Mouse (Mus musculus) embryo, embryonic 10 days (tissue): ENCODE measurements around the gene Rab9.

Experiments used
- DNase-seq: peaks from one replicate; pipeline ENCODE4 v3.0.0-alpha.2; 2015; ENCODE audit warnings: low spot score

Gene Rab9

DNA sequence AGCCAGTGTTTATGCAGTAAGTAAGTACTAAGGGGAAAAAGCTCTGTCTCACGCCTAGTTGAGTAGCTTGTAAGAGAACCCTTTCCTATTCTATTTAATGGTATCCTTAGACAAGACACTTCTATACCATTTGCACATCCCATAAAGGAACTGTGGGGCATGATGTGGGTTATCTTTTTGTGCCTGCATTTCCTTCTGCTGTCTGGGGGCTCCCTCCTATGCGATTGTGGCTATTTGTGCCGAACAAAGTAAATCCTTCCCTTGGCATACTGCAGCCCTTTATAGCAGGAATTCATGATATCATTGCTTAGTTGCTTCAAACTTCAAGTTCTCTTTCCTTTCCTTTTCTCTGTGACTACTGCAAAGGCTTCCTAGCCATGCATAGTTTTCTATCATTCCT, 35.1 kb downstream of the Rab9 start:
- DNase-seq = no peak

GRCm38 (mm10) chrX:166440616-166441063, 39.0 kb downstream of the Rab9 start, which contains the start of gene Ofd1:
TSS of gene Ofd1 (minus strand) at chrX:166440704.
- DNase-seq = peak; percentile 94

DNA sequence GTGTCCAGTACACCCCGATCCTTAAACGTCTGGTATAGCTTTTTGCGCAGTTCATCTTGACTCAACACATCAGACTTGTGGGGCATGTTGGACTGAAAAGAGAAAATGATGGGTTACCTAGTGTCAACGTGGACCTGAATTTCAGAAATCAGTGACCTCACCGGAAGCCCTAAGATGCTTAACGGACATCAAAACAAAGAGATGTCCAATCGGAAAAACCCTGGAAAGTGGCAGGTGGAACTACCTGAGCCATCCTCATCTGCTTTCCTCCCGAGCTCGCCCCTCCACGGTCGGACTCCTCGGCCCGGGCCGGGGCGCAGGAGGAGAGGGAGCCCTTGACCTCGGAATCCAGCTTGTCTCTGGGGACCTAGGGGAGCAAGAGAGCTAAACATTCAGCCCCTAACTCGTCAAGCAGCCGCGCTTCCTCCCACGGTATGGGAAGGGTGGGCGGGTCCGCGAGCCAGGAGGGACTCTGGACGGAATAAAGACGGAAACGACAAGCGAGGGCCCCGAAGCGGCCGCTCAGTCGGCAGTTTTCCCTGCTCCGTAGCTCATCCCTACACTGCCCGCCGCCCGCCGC, 39.5 kb downstream of the Rab9 start, which contains the start of gene Trappc2:
Gene Trappc2, plus strand, starts transcription at position 539 of the 580 bp plus-strand sequence.
- DNase-seq = no peak

GRCm38 (mm10) chrX:166434812-166435211, 44.9 kb downstream of the Rab9 start:
- peak; percentile 9 for DNase-seq

DNA sequence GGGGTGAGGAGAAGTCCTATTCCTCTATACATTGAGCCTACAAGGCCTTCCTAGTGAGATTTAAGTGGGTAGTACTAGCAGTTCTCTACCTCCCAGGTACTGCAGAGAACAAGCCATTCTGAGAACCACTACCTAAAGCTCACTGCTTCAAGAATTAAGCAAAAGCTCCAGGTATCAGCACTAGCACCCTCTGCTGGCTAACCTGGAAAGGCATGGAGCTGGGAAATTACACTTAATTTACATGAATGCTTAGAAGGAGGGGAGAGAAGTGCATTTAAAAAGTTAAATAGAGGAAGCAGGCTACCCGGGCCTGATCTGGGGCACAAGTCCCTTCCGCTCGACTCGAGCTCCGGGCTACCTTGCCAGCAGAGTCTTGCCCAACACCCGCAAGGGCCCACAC, 63.5 kb downstream of the Rab9 start:
- DNase-seq = peak; percentile 51

DNA sequence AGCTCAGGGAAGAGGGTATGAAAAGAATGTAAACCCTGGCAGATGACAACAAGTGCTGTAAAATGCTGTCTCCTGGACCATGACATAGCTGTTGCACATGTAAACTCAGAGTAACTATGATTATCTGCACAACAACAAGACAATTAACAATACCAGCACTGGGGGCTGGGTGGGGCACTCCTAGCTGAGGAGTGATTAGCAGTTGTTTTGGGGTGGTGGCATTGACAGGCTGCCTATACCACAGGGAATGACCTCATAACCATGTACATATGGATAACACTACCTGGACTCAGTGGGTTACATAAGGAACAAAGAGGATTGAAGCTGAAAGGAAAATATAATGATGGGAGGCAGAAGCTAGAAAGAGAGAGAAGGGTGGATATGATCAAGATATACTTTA, 71.8 kb downstream of the Rab9 start:
- DNase-seq = no peak
